Mouse (Mus musculus) liver, adult 2 months (tissue): ENCODE results near the gene Fam53b. TPM values are rescaled to one million over a fixed set of nuclear protein-coding genes. Genes with fewer than 3 reads are reported as not detected.

Experiments
- DNase-seq: peaks from one replicate; pipeline ENCODE4 v3.0.0-alpha.2; 2011; ENCODE audit warnings: low read depth, low spot score; ENCODE audit errors: extremely low read depth
- H3K27ac ChIP-seq: fragments of 200-500 bp; replicated peaks from 2 replicates; pipeline ENCODE4 v1.5.1; 2012; ENCODE audit warnings: low read depth, mild to moderate bottlenecking, control low read depth, inconsistent platforms, low read length; ENCODE audit not compliant: insufficient read depth
- H3K27me3 ChIP-seq: fragments of 200-500 bp; 2 replicates; pipeline ENCODE4 v1.6.1; 2012; ENCODE audit warnings: mild to moderate bottlenecking, moderate library complexity, low read length, inconsistent platforms; ENCODE audit not compliant: control insufficient read depth, insufficient read depth
- H3K36me3 ChIP-seq: fragments of 200-500 bp; 2 replicates; pipeline ENCODE4 v1.6.1; 2012; ENCODE audit warnings: low read length, inconsistent platforms; ENCODE audit not compliant: control insufficient read depth, insufficient read depth
- H3K4me1 ChIP-seq: fragments of 200-500 bp; 2 replicates; pipeline ENCODE4 v1.6.1; 2011; ENCODE audit warnings: low read length; ENCODE audit not compliant: control insufficient read depth, insufficient read depth
- H3K4me3 ChIP-seq: fragments of 200-500 bp; 2 replicates; pipeline ENCODE4 v1.5.1; 2011; ENCODE audit warnings: low read depth, mild to moderate bottlenecking, control low read depth, low read length, moderate library complexity; ENCODE audit not compliant: insufficient read depth
- H3K79me2 ChIP-seq: fragments of 200-500 bp; 2 replicates; pipeline ENCODE4 v1.6.1; 2012; ENCODE audit warnings: inconsistent platforms, mild to moderate bottlenecking, low read length, moderate library complexity; ENCODE audit not compliant: control insufficient read depth, insufficient read depth
- H3K9ac ChIP-seq: fragments of 200-500 bp; 2 replicates; pipeline ENCODE4 v1.6.1; 2012; ENCODE audit warnings: low read depth, mild to moderate bottlenecking, control low read depth, inconsistent platforms, low read length
- CTCF ChIP-seq: fragments of 200-500 bp; IDR thresholded peaks from 2 replicates; pipeline ENCODE4 v1.5.1; 2011; ENCODE audit warnings: low read depth, low read length, control low read depth
- POLR2A ChIP-seq: fragments of 200-500 bp; IDR thresholded peaks from 2 replicates; pipeline ENCODE4 v1.6.1; 2011; ENCODE audit warnings: low read length, control low read depth; ENCODE audit not compliant: insufficient read depth; ENCODE audit errors: extremely low read depth
- WGBS: fragments of 180-500 bp; shearing (Covaris S2); methylation state at CpG from one replicate; pipeline ENCODE4 v1.1.7; 2018; 5-methylcytosine and 5-hydroxymethylcytosine counted together
- polyA plus RNA-seq: library from polyadenylated mRNA; depleted of rRNA; stranded (reverse); fragments of >200 nt; gene quantifications from 2 replicates; pipeline ENCODE4 v1.2.3, GENCODE M21; 2012
- total RNA-seq: library from RNA; depleted of rRNA; stranded (reverse); fragments of >200 nt; gene quantifications from 2 replicates; pipeline ENCODE4 v1.2.3, GENCODE M21; 2014

Gene Fam53b
- total and polyA plus RNA-seq, 2 experiments = 4.3 to 9.1 TPM

DNA sequence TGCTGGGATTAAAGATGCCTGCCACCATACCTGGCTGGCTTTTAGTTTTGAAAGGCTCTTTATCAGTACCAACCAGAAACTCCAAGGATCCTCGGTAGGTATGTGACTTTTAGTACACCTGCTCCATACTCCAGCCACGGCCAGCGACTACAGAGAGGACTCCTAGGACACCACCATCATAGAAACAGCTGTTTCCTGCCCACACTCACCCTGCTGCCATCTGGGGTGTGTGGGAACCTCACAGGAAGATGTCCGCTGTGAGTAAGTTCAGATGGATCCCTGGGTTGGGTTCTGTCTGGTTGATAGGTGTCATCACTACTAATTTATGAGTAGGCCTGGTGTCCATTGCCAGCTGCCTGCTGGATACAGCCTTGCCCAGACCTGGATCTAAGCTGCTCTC lies 114.9 kb downstream of the Fam53b start:
- WGBS = 92% methylated on average over 4 of the region's 4 CpGs
- Histone ChIP-seq H3K4me1 (peaks cover 6% of the 10 kb centered on the region), H3K9ac (no peak overlapping the region), H3K27me3 (no peaks in the 10 kb centered on the region), H3K79me2 (no peaks in the 10 kb centered on the region), H3K4me3 (no peak overlapping the region), H3K27ac (no peak overlapping the region), H3K36me3 (no peaks in the 10 kb centered on the region)
- no peak for TF ChIP-seq POLR2A
- TF ChIP-seq CTCF = no peak
- no peak for DNase-seq

DNA sequence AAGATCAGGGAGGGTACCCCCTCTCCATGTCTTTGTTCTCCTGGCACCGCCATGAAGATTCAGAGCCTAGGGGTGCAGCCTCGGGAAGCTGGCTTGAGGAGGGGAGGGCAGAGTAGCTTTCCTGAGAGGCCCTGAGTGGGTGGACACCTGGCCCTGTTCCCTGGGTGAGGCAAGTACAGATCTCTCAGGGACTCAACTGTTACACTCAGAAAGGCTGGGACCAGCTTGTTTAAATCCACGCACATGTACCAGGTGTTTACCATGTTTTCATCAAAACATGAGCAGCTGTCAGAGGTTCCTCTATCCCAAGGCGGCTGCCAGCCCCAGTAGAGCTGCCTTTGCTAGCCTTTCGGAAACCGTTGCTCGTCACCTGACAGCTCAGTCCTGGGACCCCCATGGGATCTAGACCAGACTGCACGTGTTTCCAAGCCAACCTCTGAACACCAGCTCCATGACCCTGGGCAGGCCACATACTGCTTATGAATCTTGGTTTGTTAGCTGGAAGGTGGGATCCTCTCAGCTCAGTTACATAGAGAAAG lies 116.4 kb downstream of the Fam53b start:
- WGBS = 93% methylated on average over 8 of the region's 8 CpGs
- no peaks in the 10 kb centered on the region for H3K79me2 ChIP-seq
- H3K27me3 ChIP-seq = no peaks in the 10 kb centered on the region
- H3K27ac ChIP-seq = no peak overlapping the region
- DNase-seq = no peak
- no peak for TF ChIP-seq POLR2A
- no peak for TF ChIP-seq CTCF
- no peaks in the 10 kb centered on the region for H3K36me3 ChIP-seq
- H3K9ac ChIP-seq = no peak overlapping the region
- no peak overlapping the region for H3K4me3 ChIP-seq
- H3K4me1 ChIP-seq = no peaks in the 10 kb centered on the region

DNA sequence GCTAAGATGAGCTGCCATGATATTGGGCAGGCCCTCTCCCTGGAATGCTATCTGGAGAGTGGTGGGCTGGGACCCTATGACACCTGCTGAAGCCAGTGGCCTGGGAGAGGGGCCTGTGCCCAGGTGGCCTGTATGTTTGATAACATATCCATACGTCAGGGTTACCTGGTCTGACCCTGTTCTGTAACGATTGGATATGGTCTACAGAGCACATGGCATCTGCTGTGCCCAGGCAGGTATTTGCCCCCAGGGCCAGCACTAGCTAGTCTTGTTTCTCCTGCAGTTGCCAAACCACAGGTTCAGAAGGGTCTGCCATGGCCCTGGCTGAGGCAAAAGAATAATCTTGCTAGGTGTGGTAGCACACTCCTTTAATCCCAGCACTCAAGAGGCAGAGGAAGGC lies 120.1 kb downstream of the Fam53b start:
- Histone ChIP-seq H3K27me3 (no peaks in the 10 kb centered on the region), H3K36me3 (no peaks in the 10 kb centered on the region), H3K79me2 (no peaks in the 10 kb centered on the region), H3K4me3 (no peak overlapping the region), H3K9ac (no peak overlapping the region), H3K4me1 (peaks cover 2% of the 10 kb centered on the region; the same call in 1 of the 2 replicates), H3K27ac (no peak overlapping the region)
- no peak for DNase-seq
- TF ChIP-seq CTCF (no peak), POLR2A (no peak)
- 96% methylated on average over 2 of the region's 2 CpGs for WGBS

DNA sequence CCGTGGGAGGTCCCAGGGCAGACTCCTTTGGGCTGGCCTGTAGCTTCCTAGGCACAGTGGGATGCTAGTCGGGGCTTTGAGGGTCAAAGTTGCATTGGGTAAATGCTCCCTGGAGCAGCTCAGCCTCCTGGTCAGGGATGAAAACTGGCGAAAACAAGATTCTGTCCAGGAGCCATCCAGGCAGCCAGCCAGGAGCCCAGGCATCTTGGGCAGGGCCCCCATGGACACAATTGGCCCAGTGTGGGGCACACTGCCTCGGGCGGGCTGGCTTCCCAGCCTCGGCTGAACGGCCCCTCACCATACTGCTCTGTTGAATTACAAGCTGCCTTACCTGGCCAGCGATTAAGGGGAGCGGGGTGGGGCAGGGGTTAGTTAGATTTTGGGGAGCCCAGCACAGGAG lies 121.0 kb downstream of the Fam53b start:
- Histone ChIP-seq H3K27me3 (no peaks in the 10 kb centered on the region), H3K27ac (no peak overlapping the region), H3K4me1 (peaks cover 2% of the 10 kb centered on the region; the same call in 1 of the 2 replicates), H3K9ac (no peak overlapping the region), H3K36me3 (no peaks in the 10 kb centered on the region), H3K79me2 (no peaks in the 10 kb centered on the region), H3K4me3 (no peak overlapping the region)
- DNase-seq = no peak
- 88% methylated on average over 9 of the region's 9 CpGs for WGBS
- TF ChIP-seq POLR2A = no peak
- TF ChIP-seq CTCF = no peak

DNA sequence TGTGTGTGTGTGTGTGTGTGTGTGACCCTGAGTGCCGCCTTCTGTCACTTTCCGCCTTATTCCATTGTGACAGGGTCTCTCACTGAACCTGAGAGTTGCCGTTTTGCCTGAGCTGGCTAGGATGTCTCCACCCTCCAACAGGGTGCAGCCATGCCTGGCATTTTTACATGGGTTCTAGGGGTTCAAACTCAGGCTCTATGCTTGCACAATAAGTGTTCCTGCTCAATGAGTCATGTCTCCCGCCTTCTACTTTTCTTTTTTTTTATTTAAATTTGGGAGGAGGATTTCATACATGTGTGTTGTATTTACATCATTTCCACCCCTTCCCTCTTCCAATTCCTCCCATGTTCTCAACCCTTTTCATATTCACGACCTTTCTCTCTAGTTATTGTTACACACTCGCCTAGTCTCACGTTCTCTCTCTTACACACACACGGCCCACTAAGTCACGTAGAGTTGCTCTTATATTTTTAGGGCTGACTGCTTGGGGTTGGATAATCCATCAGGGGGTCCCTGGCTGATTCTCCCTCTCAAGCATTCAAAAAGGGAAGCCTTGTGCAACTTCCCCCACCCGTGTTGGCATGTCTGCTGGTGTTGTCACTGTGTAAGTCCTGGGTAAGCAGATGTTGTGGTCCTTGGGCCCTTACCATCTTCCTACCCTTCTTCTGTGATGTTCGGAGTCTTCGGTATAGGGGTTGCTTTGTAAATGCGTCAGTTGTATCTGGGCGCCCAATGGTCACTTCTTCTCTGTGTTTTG lies 122.8 kb downstream of the Fam53b start:
- no peaks in the 10 kb centered on the region for H3K36me3 ChIP-seq
- H3K27me3 ChIP-seq = no peaks in the 10 kb centered on the region
- H3K9ac ChIP-seq = no peak overlapping the region
- 92% methylated on average over 14 of the region's 14 CpGs for WGBS
- H3K27ac ChIP-seq = no peak overlapping the region
- no peak overlapping the region for H3K4me3 ChIP-seq
- H3K4me1 ChIP-seq = peaks cover 2% of the 10 kb centered on the region; the same call in 1 of the 2 replicates
- no peaks in the 10 kb centered on the region for H3K79me2 ChIP-seq
- no peak for TF ChIP-seq POLR2A
- DNase-seq = no peak

DNA sequence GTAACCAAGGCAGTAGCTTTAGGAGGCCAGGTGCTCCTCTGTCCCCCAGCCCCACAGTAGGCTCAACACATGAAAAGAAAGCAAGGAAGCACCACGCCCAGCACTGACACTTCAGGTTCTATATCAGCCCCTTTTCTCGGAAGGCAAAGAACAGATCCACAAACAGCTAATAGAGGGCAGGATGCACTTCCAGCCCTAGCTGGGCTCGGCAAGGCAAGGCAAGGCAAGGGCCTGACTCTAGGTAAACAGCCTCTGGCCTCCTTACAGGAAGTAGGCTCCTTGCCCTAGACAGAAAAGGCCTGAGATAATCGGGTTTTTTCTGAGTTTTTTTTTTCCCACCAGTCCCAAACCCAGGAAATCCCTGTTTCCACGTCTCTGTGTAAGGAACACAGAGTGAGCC lies 124.0 kb downstream of the Fam53b start:
- peaks cover 2% of the 10 kb centered on the region; the same call in 1 of the 2 replicates for H3K4me1 ChIP-seq
- H3K36me3 ChIP-seq = no peaks in the 10 kb centered on the region
- H3K27ac ChIP-seq = no peak overlapping the region
- 71% methylated on average over 5 of the region's 5 CpGs for WGBS
- TF ChIP-seq POLR2A (no peak), CTCF (0 out of 2 replicates have a peak, but pooled peaks have one; percentile 13)
- no peaks in the 10 kb centered on the region for H3K27me3 ChIP-seq
- H3K9ac ChIP-seq = no peak overlapping the region
- no peak overlapping the region for H3K4me3 ChIP-seq
- DNase-seq = no peak
- no peaks in the 10 kb centered on the region for H3K79me2 ChIP-seq
